Mouse (Mus musculus): ENCODE data around the gene Lrrd1.
"Not testable (repeated sequence)": the region's sequence is repeated elsewhere in the genome, so short reads cannot be mapped to it uniquely, and the experiment has no call there.

DNA sequence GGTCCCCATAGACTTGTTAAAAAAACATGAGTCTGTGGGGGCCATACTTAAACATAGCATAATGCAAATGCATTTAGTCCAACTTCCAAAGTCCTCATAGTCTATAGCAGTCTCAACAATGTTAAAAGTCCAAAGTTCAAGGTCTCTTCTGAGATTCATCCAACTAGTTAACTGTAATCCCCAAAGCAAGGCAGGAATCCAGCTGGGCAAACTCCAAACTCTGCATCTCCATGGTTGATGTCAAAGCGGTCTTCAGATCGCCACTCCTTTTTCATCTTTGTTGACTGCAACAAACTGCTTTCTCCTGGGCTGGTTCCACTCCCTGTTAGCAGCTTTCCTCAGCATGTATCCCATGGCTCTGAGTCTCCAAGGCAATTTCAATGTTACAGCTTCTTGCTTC, 47.9 kb upstream of the Lrrd1 start:
- not testable (repeated sequence) for TF ChIP-seq CTCF (conservative IDR thresholded peaks at IDR 0.05; ENCODE audit: low read length); NANOG (IDR thresholded peaks at IDR 0.05; ENCODE audit: borderline replicate concordance, low read length)

All from E14TG2a.4 (cell line).